Mouse (Mus musculus) heart, postnatal 0 days (tissue): ENCODE measurements at regions not wholly inside any gene's neighbourhood (a gene's known extent, or its start where the extent isn't known, plus 50 kb on each side); places are given as distances from the start of the nearest gene placed in this dataset.

ENCODE experiments used
- ATAC-seq: fragments of 200-750 bp; cut with Nextera tagmentation; 2 replicates; pipeline ENCODE4 v1.8.0; 2017; ENCODE audit warnings: low read depth, moderate number of reproducible peaks, moderate library complexity; ENCODE audit not compliant: insufficient read depth
- DNase-seq: peaks from one replicate; pipeline ENCODE4 v3.0.0-alpha.2; 2016; ENCODE audit warnings: low spot score
- H3K27ac ChIP-seq: fragments of 300-500 bp; sonication (generic); 2 replicates; pipeline ENCODE4 v1.5.1; 2014; ENCODE audit warnings: low read depth, mild to moderate bottlenecking
- H3K27me3 ChIP-seq: fragments of 300-500 bp; sonication (generic); 2 replicates; pipeline ENCODE4 v1.6.1; 2014; ENCODE audit warnings: low read length, mixed read lengths; ENCODE audit not compliant: control insufficient read depth, insufficient read depth
- H3K36me3 ChIP-seq: fragments of 300-500 bp; sonication (generic); replicated peaks from 2 replicates; pipeline ENCODE4 v1.6.1; 2014; ENCODE audit warnings: low read length, mixed read lengths; ENCODE audit not compliant: control insufficient read depth, insufficient read depth
- H3K4me1 ChIP-seq: fragments of 300-500 bp; sonication (generic); 2 replicates; pipeline ENCODE4 v1.6.1; 2014; ENCODE audit warnings: antibody characterized with exemption; ENCODE audit not compliant: control insufficient read depth, insufficient read depth
- H3K4me2 ChIP-seq: fragments of 300-500 bp; sonication (generic); 2 replicates; pipeline ENCODE4 v1.6.1; 2014; ENCODE audit warnings: low read depth, mild to moderate bottlenecking, low read length, moderate library complexity
- H3K4me3 ChIP-seq: fragments of 300-500 bp; sonication (generic); 2 replicates; pipeline ENCODE4 v1.5.1; 2014; ENCODE audit warnings: low read depth, low read length
- H3K9ac ChIP-seq: fragments of 300-500 bp; sonication (generic); replicated peaks from 2 replicates; pipeline ENCODE4 v1.6.1; 2014; ENCODE audit warnings: low read depth, low read length, mixed read lengths
- H3K9me3 ChIP-seq: fragments of 300-500 bp; sonication (generic); replicated peaks from 2 replicates; pipeline ENCODE4 v1.6.1; 2016; ENCODE audit warnings: low read length; ENCODE audit not compliant: control insufficient read depth
- CTCF ChIP-seq: IDR thresholded peaks from 2 replicates; pipeline ENCODE4 v1.5.1; 2016; ENCODE audit warnings: antibody characterized with exemption, control low read depth, low read depth
- EP300 ChIP-seq: IDR thresholded peaks from 2 replicates; pipeline ENCODE4 v1.6.1; 2016; ENCODE audit warnings: antibody characterized with exemption, low read depth
- WGBS: fragments of 180-500 bp; shearing (Covaris S2); extraction: QIAGEN DNeasy Blood & Tissue Kit; methylation state at CpG from one replicate; pipeline ENCODE4 v1.1.7; 2014; 5-methylcytosine and 5-hydroxymethylcytosine counted together

DNA sequence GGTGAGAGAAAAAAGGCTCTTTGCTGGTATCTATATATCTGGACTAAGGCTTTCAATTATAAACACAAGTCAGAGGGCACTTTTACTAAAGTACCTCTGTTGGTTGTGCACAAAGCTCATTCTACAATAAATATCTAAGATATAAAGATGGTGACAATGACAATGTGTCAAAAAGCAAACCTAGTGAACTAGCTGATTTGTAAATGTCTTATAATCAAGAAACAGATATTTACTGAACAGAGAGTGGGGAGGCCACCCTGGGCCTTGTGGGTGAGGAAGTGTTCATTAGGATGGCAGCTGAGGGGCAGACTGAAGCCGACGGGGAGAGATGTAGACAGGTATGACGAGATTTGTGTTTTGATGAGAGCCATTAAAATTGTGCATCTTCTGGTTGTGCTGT is 132.0 kb upstream of the Dcbld2 start:
- DNase-seq = no peak

DNA sequence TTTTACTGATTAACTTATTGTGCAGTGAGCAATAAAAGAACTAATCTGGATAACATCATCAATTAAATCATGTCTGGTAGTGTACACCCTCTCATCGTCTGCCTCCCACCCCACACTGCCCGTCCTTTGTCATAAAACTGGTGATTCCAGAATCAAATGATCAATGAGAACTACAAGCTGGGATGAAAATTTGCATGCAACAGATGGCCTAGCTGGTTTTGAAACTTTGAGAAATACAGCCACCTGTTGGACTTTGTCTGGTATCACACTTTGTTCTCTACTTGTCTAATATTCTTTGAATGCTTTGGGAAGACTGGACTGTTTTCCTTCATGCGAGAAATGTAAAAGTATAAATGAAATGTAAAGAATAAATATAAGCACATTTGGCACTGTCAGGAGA is 126.8 kb upstream of the Dcbld2 start:
- H3K4me2 ChIP-seq = no peak overlapping the region
- no peaks in the 10 kb centered on the region for H3K27me3 ChIP-seq
- no peaks in the 10 kb centered on the region for H3K4me1 ChIP-seq
- peak; percentile 56 for TF ChIP-seq CTCF
- TF ChIP-seq EP300 = no peak
- ATAC-seq (no peak), DNase-seq (peak; percentile 19)
- H3K27ac ChIP-seq = no peak overlapping the region
- H3K4me3 ChIP-seq = no peak overlapping the region
- H3K9ac ChIP-seq = no peak overlapping the region
- no peaks in the 10 kb centered on the region for H3K36me3 ChIP-seq
- 32% methylated on average over 3 of the region's 3 CpGs for WGBS
- H3K9me3 ChIP-seq = no peaks in the 10 kb centered on the region

More for the DNA sequence above, 132.0 kb upstream of the Dcbld2 start:
- Histone ChIP-seq H3K4me2 (no peak overlapping the region), H3K27me3 (no peaks in the 10 kb centered on the region), H3K9ac (no peak overlapping the region), H3K4me1 (no peaks in the 10 kb centered on the region), H3K9me3 (no peaks in the 10 kb centered on the region), H3K36me3 (no peaks in the 10 kb centered on the region), H3K4me3 (no peak overlapping the region), H3K27ac (no peak overlapping the region)
- 82% methylated on average over 3 of the region's 3 CpGs for WGBS
- no peak for ATAC-seq
- TF ChIP-seq CTCF (no peak), EP300 (no peak)

DNA sequence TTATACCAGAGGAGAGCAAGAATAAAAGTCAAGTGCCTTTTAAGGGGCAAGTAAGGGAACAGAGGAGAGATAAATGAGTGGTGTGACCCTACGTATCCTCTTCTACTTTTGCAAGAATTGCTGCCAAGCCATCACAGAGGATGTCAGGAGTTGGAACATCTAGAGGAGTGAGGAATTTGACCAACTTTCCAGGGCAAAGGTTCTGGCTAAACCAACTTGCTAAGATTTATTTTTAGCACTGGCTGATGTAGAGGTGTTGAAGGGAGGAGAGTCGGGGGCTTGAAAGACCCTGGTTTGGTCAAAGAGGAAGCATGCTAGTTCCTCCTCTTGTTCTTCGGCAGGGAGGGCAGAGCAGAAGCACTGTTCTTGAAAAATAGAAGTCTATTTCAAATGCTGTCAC is 113.8 kb upstream of the Dcbld2 start:
- Histone ChIP-seq H3K27me3 (no peaks in the 10 kb centered on the region), H3K27ac (no peak overlapping the region), H3K4me2 (no peak overlapping the region), H3K9me3 (no peaks in the 10 kb centered on the region), H3K36me3 (no peaks in the 10 kb centered on the region), H3K4me1 (peaks cover 13% of the 10 kb centered on the region), H3K9ac (no peak overlapping the region), H3K4me3 (no peak overlapping the region)
- peak; percentile 53 for ATAC-seq
- TF ChIP-seq EP300 (0 out of 2 replicates have a peak, but pooled peaks have one; percentile 22), CTCF (no peak)
- DNase-seq = peak; percentile 25
- WGBS = 26% methylated on average over 3 of the region's 3 CpGs

DNA sequence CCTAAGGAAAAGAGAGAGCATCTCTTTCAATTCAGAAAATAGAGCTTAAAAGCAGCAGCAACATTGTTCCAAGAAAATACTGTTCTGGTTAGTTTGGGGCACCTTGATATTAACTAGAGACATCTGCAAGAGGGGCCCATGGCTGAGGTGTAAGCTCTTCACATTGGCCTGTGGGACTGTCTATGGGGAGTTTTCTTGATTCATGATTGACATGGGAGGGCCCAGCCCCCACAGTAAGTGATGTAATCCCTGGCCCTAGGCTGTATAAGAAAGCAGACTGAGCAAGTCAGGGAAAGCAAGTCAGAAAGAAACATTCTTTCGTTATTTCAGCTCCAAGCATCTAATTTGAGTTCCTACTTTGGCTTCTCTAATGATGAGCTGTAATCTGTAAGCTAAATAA is 113.1 kb upstream of the Dcbld2 start:
- TF ChIP-seq CTCF (no peak), EP300 (no peak)
- Histone ChIP-seq H3K36me3 (no peaks in the 10 kb centered on the region), H3K4me3 (no peak overlapping the region), H3K9me3 (no peaks in the 10 kb centered on the region), H3K27me3 (no peaks in the 10 kb centered on the region), H3K4me1 (peaks cover 13% of the 10 kb centered on the region), H3K27ac (0 out of 2 replicates have a peak overlapping the region, but pooled peaks have one; percentile 22), H3K4me2 (no peak overlapping the region), H3K9ac (no peak overlapping the region)
- WGBS = 79% methylated on average over 1 of the region's 1 CpGs
- no peak for ATAC-seq
- no peak for DNase-seq

DNA sequence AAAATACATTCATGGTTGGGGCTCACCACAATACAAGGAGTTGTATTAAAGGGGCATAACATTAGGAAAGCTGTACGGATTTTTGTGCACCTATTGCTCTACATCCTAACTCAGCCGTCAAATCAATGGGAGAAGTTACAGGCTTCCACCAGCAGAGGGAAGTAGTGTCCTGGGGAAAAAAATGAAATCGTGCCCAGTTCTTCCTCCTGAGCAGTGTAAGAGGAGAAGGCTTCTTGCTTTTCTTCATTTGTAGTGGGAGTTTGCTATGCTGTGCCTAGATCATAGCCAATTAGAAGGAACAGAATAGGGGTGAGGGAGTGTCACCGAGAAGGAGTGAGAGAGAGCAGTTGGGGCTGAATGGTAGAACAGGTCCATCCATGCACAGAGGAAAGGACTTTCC is 108.7 kb upstream of the Dcbld2 start:
- DNase-seq = peak; percentile 72
- H3K9me3 ChIP-seq = no peaks in the 10 kb centered on the region
- no peak overlapping the region for H3K9ac ChIP-seq
- H3K4me3 ChIP-seq = no peak overlapping the region
- H3K4me1 ChIP-seq = peaks cover 10% of the 10 kb centered on the region
- peak; percentile 88 for TF ChIP-seq CTCF
- TF ChIP-seq EP300 = no peak
- no peak overlapping the region for H3K27ac ChIP-seq
- H3K4me2 ChIP-seq = no peak overlapping the region
- H3K36me3 ChIP-seq = no peaks in the 10 kb centered on the region
- WGBS = 18% methylated on average over 4 of the region's 4 CpGs
- H3K27me3 ChIP-seq = no peaks in the 10 kb centered on the region
- peak; percentile 68 for ATAC-seq

DNA sequence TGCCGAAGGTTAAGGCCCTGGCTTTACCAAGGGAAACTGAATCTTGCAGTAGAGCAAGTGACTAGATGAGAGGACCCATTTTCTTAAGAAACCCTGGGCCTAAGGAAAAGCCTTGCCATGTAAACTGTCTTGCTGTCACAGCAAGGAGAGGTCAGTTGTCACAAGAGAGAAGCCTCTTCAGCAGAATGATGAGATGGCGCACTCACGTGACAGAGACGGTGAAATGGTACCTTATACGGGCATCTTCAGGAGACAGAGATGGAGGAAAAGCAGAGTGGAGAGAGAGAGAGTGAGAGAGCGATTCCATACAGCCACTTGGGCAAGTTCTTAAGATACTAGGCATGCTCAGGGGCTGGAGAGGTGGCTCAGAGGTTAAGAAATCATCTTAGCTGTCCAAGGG is 108.1 kb upstream of the Dcbld2 start:
- H3K4me1 ChIP-seq = 0 out of 2 replicates have a peak, but pooled peaks cover 3% of the 10 kb centered on the region
- TF ChIP-seq EP300 (no peak), CTCF (no peak)
- no peak overlapping the region for H3K9ac ChIP-seq
- ATAC-seq (no peak), DNase-seq (no peak)
- H3K4me3 ChIP-seq = no peak overlapping the region
- H3K9me3 ChIP-seq = no peaks in the 10 kb centered on the region
- no peaks in the 10 kb centered on the region for H3K36me3 ChIP-seq
- WGBS = 86% methylated on average over 6 of the region's 6 CpGs
- H3K4me2 ChIP-seq = no peak overlapping the region
- no peak overlapping the region for H3K27ac ChIP-seq
- no peaks in the 10 kb centered on the region for H3K27me3 ChIP-seq
